Mouse (Mus musculus) limb, embryonic 14.5 days (tissue): Measurements from ENCODE around the gene 1700057G04Rik. TPM values are rescaled to one million over a fixed set of nuclear protein-coding genes. Genes with fewer than 3 reads are reported as not detected.

Experiments used
- ATAC-seq: fragments of 200-750 bp; cut with Nextera tagmentation; 2 replicates; pipeline ENCODE4 v1.8.0; 2017; ENCODE audit warnings: low read depth, moderate number of reproducible peaks, moderate TSS enrichment; ENCODE audit not compliant: low FRiP score
- DNase-seq: peaks from one replicate; pipeline ENCODE4 v3.0.0-alpha.2; 2015; ENCODE audit warnings: low spot score
- H3K27ac ChIP-seq: fragments of 300-500 bp; sonication (generic); replicated peaks from 2 replicates; pipeline ENCODE4 v1.5.1; 2014; ENCODE audit warnings: low read depth, mild to moderate bottlenecking, low read length, moderate library complexity, mixed read lengths
- H3K27me3 ChIP-seq: fragments of 300-500 bp; sonication (generic); 2 replicates; pipeline ENCODE4 v1.6.1; 2014; ENCODE audit warnings: low read length, mixed read lengths; ENCODE audit not compliant: control insufficient read depth, insufficient read depth
- H3K36me3 ChIP-seq: fragments of 300-500 bp; sonication (generic); 2 replicates; pipeline ENCODE4 v1.6.1; 2014; ENCODE audit warnings: mild to moderate bottlenecking, low read length, moderate library complexity, mixed read lengths; ENCODE audit not compliant: control insufficient read depth, insufficient read depth
- H3K4me1 ChIP-seq: fragments of 300-500 bp; sonication (generic); 2 replicates; pipeline ENCODE4 v1.6.1; 2014; ENCODE audit warnings: antibody characterized with exemption, low read length, mixed read lengths; ENCODE audit not compliant: control insufficient read depth, insufficient read depth
- H3K4me2 ChIP-seq: fragments of 300-500 bp; sonication (generic); replicated peaks from 2 replicates; pipeline ENCODE4 v1.6.1; 2014; ENCODE audit warnings: low read depth, mild to moderate bottlenecking, low read length, moderate library complexity; ENCODE audit not compliant: severe bottlenecking
- H3K4me3 ChIP-seq: fragments of 300-500 bp; sonication (generic); replicated peaks from 2 replicates; pipeline ENCODE4 v1.5.1; 2014; ENCODE audit warnings: low read length
- H3K9ac ChIP-seq: fragments of 300-500 bp; sonication (generic); 2 replicates; pipeline ENCODE4 v1.6.1; 2014; ENCODE audit warnings: mild to moderate bottlenecking, low read depth, low read length, moderate library complexity; ENCODE audit not compliant: severe bottlenecking
- H3K9me3 ChIP-seq: fragments of 300-500 bp; sonication (generic); 2 replicates; pipeline ENCODE4 v1.6.1; 2016; ENCODE audit warnings: low read length; ENCODE audit not compliant: control insufficient read depth
- POLR2A ChIP-seq: fragments of 200-500 bp; IDR thresholded peaks from 2 replicates; pipeline ENCODE4 v1.8.0; 2012; ENCODE audit warnings: inconsistent platforms, mild to moderate bottlenecking, moderate library complexity, borderline replicate concordance; ENCODE audit not compliant: insufficient read depth, insufficient read length; ENCODE audit errors: extremely low read depth
- WGBS: fragments of 180-500 bp; shearing (Covaris S2); extraction: QIAGEN DNeasy Blood & Tissue Kit; methylation state at CpG from one replicate; pipeline ENCODE4 v1.1.7; 2014; 5-methylcytosine and 5-hydroxymethylcytosine counted together
- polyA plus RNA-seq, 2 experiments: library from polyadenylated mRNA; depleted of rRNA in 1 of 2; stranded (reverse) in 1 of 2; unstranded in 1 of 2; fragments of >200 nt; fragmentation: Nextera tagmentation in 1 of 2; extraction: Ambion mirVana in 1 of 2; gene quantifications; 2 replicates each; pipeline versions ENCODE4 v1.2.1 to v1.2.3; 2012 to 2014

The 1700057G04Rik gene
- polyA plus RNA-seq, 2 experiments = not detected

GRCm38 (mm10) chr9:92275486-92276207, 33.5 kb upstream of the 1700057G04Rik start, which contains the start of gene Plscr2:
Plscr2 (plus strand) TSS chr9:92275602.
- no peak within 1 kb of the TSS for H3K27ac ChIP-seq
- no peak within 1 kb of the TSS for H3K9ac ChIP-seq
- TF ChIP-seq POLR2A = no peak
- no peak within 1 kb of the TSS for H3K4me3 ChIP-seq
- no peaks in the 10 kb centered on the region for H3K27me3 ChIP-seq
- no peaks in the 10 kb centered on the region for H3K36me3 ChIP-seq
- H3K4me2 ChIP-seq = peak within 1 kb of the TSS; percentile 8; the same call in 1 of the 2 replicates
- ATAC-seq (peak; percentile 75; the same call in 1 of the 2 replicates), DNase-seq (peak; percentile 54)
- peaks cover 7% of the 10 kb centered on the region for H3K4me1 ChIP-seq
- H3K9me3 ChIP-seq = no peaks in the 10 kb centered on the region
- WGBS = 54% methylated on average over 9 of the region's 9 CpGs

- no peak for ATAC-seq
Observed at GRCm38 (mm10) chr9:92276360-92276759, 32.8 kb upstream of the 1700057G04Rik start.

GRCm38 (mm10) chr9:92280048-92280447, 29.1 kb upstream of the 1700057G04Rik start:
- peaks cover 10% of the 10 kb centered on the region for H3K4me1 ChIP-seq
- H3K4me2 ChIP-seq = no peak overlapping the region
- no peaks in the 10 kb centered on the region for H3K36me3 ChIP-seq
- no peak overlapping the region for H3K9ac ChIP-seq
- no peaks in the 10 kb centered on the region for H3K9me3 ChIP-seq
- WGBS = 86% methylated on average over 1 of the region's 1 CpGs
- H3K27ac ChIP-seq = no peak overlapping the region
- H3K4me3 ChIP-seq = no peak overlapping the region
- no peaks in the 10 kb centered on the region for H3K27me3 ChIP-seq
- no peak for DNase-seq
- no peak for ATAC-seq
- TF ChIP-seq POLR2A = no peak

More at GRCm38 (mm10) chr9:92276360-92276759, 32.8 kb upstream of the 1700057G04Rik start:
- Histone ChIP-seq H3K9me3 (no peaks in the 10 kb centered on the region), H3K4me2 (no peak overlapping the region), H3K4me1 (peaks cover 7% of the 10 kb centered on the region), H3K36me3 (no peaks in the 10 kb centered on the region), H3K4me3 (no peak overlapping the region), H3K9ac (no peak overlapping the region), H3K27me3 (no peaks in the 10 kb centered on the region), H3K27ac (no peak overlapping the region)
- no peak for TF ChIP-seq POLR2A
- no peak for DNase-seq
- WGBS = 59% methylated on average over 7 of the region's 7 CpGs

- no peak for TF ChIP-seq POLR2A
- ATAC-seq (no peak), DNase-seq (no peak)
- no peak overlapping the region for H3K4me2 ChIP-seq
- no peaks in the 10 kb centered on the region for H3K36me3 ChIP-seq
- H3K27me3 ChIP-seq = no peaks in the 10 kb centered on the region
- 0 out of 2 replicates have a peak, but pooled peaks cover 3% of the 10 kb centered on the region for H3K4me1 ChIP-seq
- WGBS = 27% methylated on average over 7 of the region's 7 CpGs
- no peak overlapping the region for H3K9ac ChIP-seq
- no peaks in the 10 kb centered on the region for H3K9me3 ChIP-seq
- H3K4me3 ChIP-seq = no peak overlapping the region
- no peak overlapping the region for H3K27ac ChIP-seq
Observed at GRCm38 (mm10) chr9:92282563-92283171, 26.5 kb upstream of the 1700057G04Rik start.

GRCm38 (mm10) chr9:92289675-92290074, 19.5 kb upstream of the 1700057G04Rik start:
- no peaks in the 10 kb centered on the region for H3K36me3 ChIP-seq
- ATAC-seq = no peak
- DNase-seq = no peak
- no peak overlapping the region for H3K4me2 ChIP-seq
- no peaks in the 10 kb centered on the region for H3K9me3 ChIP-seq
- H3K4me3 ChIP-seq = no peak overlapping the region
- no peak overlapping the region for H3K27ac ChIP-seq
- no peaks in the 10 kb centered on the region for H3K4me1 ChIP-seq
- H3K9ac ChIP-seq = no peak overlapping the region
- 82% methylated on average over 3 of the region's 3 CpGs for WGBS
- no peaks in the 10 kb centered on the region for H3K27me3 ChIP-seq
- TF ChIP-seq POLR2A = no peak
